Mouse (Mus musculus) MEL (cell line): ENCODE results near the gene Ldlrap1. TPM values are rescaled to one million over a fixed set of nuclear protein-coding genes. Genes with fewer than 3 reads are reported as not detected.

Experiments
- DNase-seq: peaks from one replicate; pipeline ENCODE4 v3.0.0; 2011; ENCODE audit warnings: low read depth, low spot score
- H3K27ac ChIP-seq: 2 replicates; pipeline ENCODE4 v1.5.1; 2012; ENCODE audit warnings: low read depth, mild to moderate bottlenecking, control low read depth, low read length, moderate library complexity; ENCODE audit not compliant: control insufficient read depth
- H3K27me3 ChIP-seq, 2 experiments: fragments of 150-350 bp in 1 of 2; sonication (generic) in 1 of 2; 2 replicates each; pipeline ENCODE4 v1.6.1; 2012; ENCODE audit warnings: low read length in 2 of 2, mild to moderate bottlenecking in 2 of 2, improper control_type of control experiment in 1 of 2, moderate library complexity in 1 of 2; ENCODE audit not compliant: insufficient read depth in 2 of 2, control insufficient read depth in 1 of 2
- H3K36me3 ChIP-seq, 2 experiments: 2 replicates each; pipeline ENCODE4 v1.6.1; 2012 to 2014; ENCODE audit warnings: low read length in 2 of 2, improper control_type of control experiment in 1 of 2, inconsistent platforms in 1 of 2, mild to moderate bottlenecking in 1 of 2; ENCODE audit not compliant: insufficient read depth in 2 of 2, control insufficient read depth in 1 of 2
- H3K4me1 ChIP-seq, 2 experiments: fragments of 150-350 bp in 1 of 2; sonication (generic) in 1 of 2; 2 replicates each; pipeline ENCODE4 v1.6.1; 2012; ENCODE audit warnings: low read length in 2 of 2, improper control_type of control experiment in 1 of 2, mild to moderate bottlenecking in 1 of 2; ENCODE audit not compliant: insufficient read depth in 2 of 2, control insufficient read depth in 1 of 2
- H3K4me3 ChIP-seq, 2 experiments: fragments of 150-350 bp in 1 of 2; sonication (generic) in 1 of 2; 2 replicates each; pipeline ENCODE4 v1.5.1; 2012; ENCODE audit warnings: low read depth in 2 of 2, low read length in 2 of 2, mild to moderate bottlenecking in 2 of 2, moderate library complexity in 2 of 2, control low read depth in 1 of 2, improper control_type of control experiment in 1 of 2; ENCODE audit not compliant: control insufficient read depth in 1 of 2, insufficient read depth in 1 of 2
- H3K79me2 ChIP-seq: 2 replicates; pipeline ENCODE4 v1.6.1; 2012; ENCODE audit warnings: mild to moderate bottlenecking, low read length, moderate library complexity; ENCODE audit not compliant: control insufficient read depth, poor library complexity, insufficient read depth
- H3K9ac ChIP-seq: 2 replicates; pipeline ENCODE4 v1.6.1; 2012; ENCODE audit warnings: low read depth, mild to moderate bottlenecking, control low read depth, low read length, moderate library complexity; ENCODE audit not compliant: control insufficient read depth, poor library complexity, severe bottlenecking
- H3K9me3 ChIP-seq: fragments of 150-350 bp; sonication (generic); replicated peaks from 2 replicates; pipeline ENCODE4 v1.6.1; 2012; ENCODE audit warnings: mild to moderate bottlenecking, low read length, improper control_type of control experiment, moderate library complexity; ENCODE audit not compliant: insufficient read depth
- CTCF ChIP-seq, 3 experiments: IDR thresholded peaks in 2 of 3; conservative IDR thresholded peaks in 1 of 3; 2 replicates each; pipeline ENCODE4 v1.5.1; 2011 to 2012; ENCODE audit warnings: low read length in 3 of 3, low read depth in 2 of 3, mild to moderate bottlenecking in 2 of 3, improper control_type of control experiment in 1 of 3, inconsistent platforms in 1 of 3, mixed read lengths in 1 of 3, moderate library complexity in 1 of 3; ENCODE audit not compliant: control insufficient read depth in 1 of 3, insufficient read depth in 1 of 3, poor library complexity in 1 of 3, severe bottlenecking in 1 of 3
- EP300 ChIP-seq, 2 experiments: IDR thresholded peaks; 2 replicates each; pipeline ENCODE4 v1.6.1; 2011; ENCODE audit warnings: improper control_type of control experiment in 2 of 2, low read length in 2 of 2, low read depth in 1 of 2, mild to moderate bottlenecking in 1 of 2
- GATA1 ChIP-seq: IDR thresholded peaks from 2 replicates; pipeline ENCODE4 v1.6.1; 2011; ENCODE audit warnings: low read depth, low read length, improper control_type of control experiment
- HCFC1 ChIP-seq: IDR thresholded peaks from 2 replicates; pipeline ENCODE4 v1.6.1; 2012; ENCODE audit warnings: low read depth, mild to moderate bottlenecking, inconsistent platforms, low read length, improper control_type of control experiment, moderate library complexity
- JUND ChIP-seq: IDR thresholded peaks from 2 replicates; pipeline ENCODE4 v1.6.1; 2011; ENCODE audit warnings: low read depth, mild to moderate bottlenecking, improper control_type of control experiment, low read length
- KAT2A ChIP-seq: conservative IDR thresholded peaks from 2 replicates; pipeline ENCODE4 v1.6.1; 2012; ENCODE audit warnings: low read depth, low read length, improper control_type of control experiment, inconsistent platforms
- MAZ ChIP-seq: IDR thresholded peaks from 2 replicates; pipeline ENCODE4 v1.6.1; 2012; ENCODE audit warnings: low read depth, mild to moderate bottlenecking, inconsistent platforms, low read length, improper control_type of control experiment
- MEF2A ChIP-seq: IDR thresholded peaks from 2 replicates; pipeline ENCODE4 v1.6.1; 2014; ENCODE audit warnings: low read depth, mild to moderate bottlenecking, inconsistent platforms, low read length, improper control_type of control experiment; ENCODE audit not compliant: poor library complexity, insufficient replicate concordance, severe bottlenecking; ENCODE audit errors: extremely low read depth
- NELFE ChIP-seq: IDR thresholded peaks from 2 replicates; pipeline ENCODE4 v1.6.1; 2011; ENCODE audit warnings: low read depth, low read length, improper control_type of control experiment
- NRF1 ChIP-seq: IDR thresholded peaks from 2 replicates; pipeline ENCODE4 v1.6.1; 2014; ENCODE audit warnings: low read depth, mild to moderate bottlenecking, inconsistent platforms, low read length, improper control_type of control experiment, moderate library complexity; ENCODE audit not compliant: poor library complexity, insufficient read depth, severe bottlenecking
- POLR2A ChIP-seq, 2 experiments: IDR thresholded peaks; 2 replicates each; pipeline ENCODE4 v1.6.1; 2011 to 2012; ENCODE audit warnings: low read length in 2 of 2, mild to moderate bottlenecking in 2 of 2, control low read depth in 1 of 2, improper control_type of control experiment in 1 of 2, low read depth in 1 of 2, moderate library complexity in 1 of 2; ENCODE audit not compliant: control insufficient read depth in 1 of 2, insufficient read depth in 1 of 2, poor library complexity in 1 of 2
- POLR2AphosphoS5 ChIP-seq: IDR thresholded peaks from 2 replicates; pipeline ENCODE4 v1.6.1; 2012; ENCODE audit warnings: low read depth, borderline replicate concordance, mild to moderate bottlenecking, inconsistent platforms, low read length, moderate library complexity, mixed read lengths
- RAD21 ChIP-seq: IDR thresholded peaks from 2 replicates; pipeline ENCODE4 v1.6.1; 2011; ENCODE audit warnings: mild to moderate bottlenecking, low read depth, low read length, improper control_type of control experiment
- RCOR1 ChIP-seq: IDR thresholded peaks from 2 replicates; pipeline ENCODE4 v1.6.1; 2012; ENCODE audit warnings: low read depth, mild to moderate bottlenecking, inconsistent platforms, low read length, improper control_type of control experiment
- SMC3 ChIP-seq: IDR thresholded peaks from 2 replicates; pipeline ENCODE4 v1.6.1; 2011; ENCODE audit warnings: low read depth, low read length, improper control_type of control experiment
- TBP ChIP-seq: IDR thresholded peaks from 2 replicates; pipeline ENCODE4 v1.8.0; 2011; ENCODE audit warnings: low read depth, low read length, improper control_type of control experiment
- USF2 ChIP-seq, 2 experiments: IDR thresholded peaks; 2 replicates each; pipeline ENCODE4 v1.6.1; 2011 to 2012; ENCODE audit warnings: improper control_type of control experiment in 2 of 2, low read length in 2 of 2, borderline replicate concordance in 1 of 2, inconsistent platforms in 1 of 2, low read depth in 1 of 2, mild to moderate bottlenecking in 1 of 2; ENCODE audit not compliant: insufficient read depth in 1 of 2
- polyA plus RNA-seq, 2 experiments: library from polyadenylated mRNA; stranded (reverse) in 1 of 2; unstranded in 1 of 2; fragments of >175 nt in 1 of 2; fragments of >200 nt in 1 of 2; gene quantifications; 2 replicates each; pipeline versions ENCODE4 v1.2.1 to v1.2.4; 2012; ENCODE audit warnings: low replicate concordance in 2 of 2, low read depth in 1 of 2; ENCODE audit not compliant: insufficient read length in 2 of 2, insufficient read depth in 1 of 2, missing spikeins in 1 of 2
- total RNA-seq: library from RNA; depleted of rRNA; stranded (reverse); fragments of 300-350 nt; gene quantifications from 2 replicates; pipeline ENCODE4 v1.2.3, GENCODE M21; 2012

The Ldlrap1 gene
- total and polyA plus RNA-seq, 3 experiments, result 23.7 to 24.8 TPM; not detected in 1

- Histone ChIP-seq H3K9ac (no peak overlapping the region), H3K36me3 (peaks cover 3 to 4% of the 10 kb centered on the region in 2 experiments; a peak in 3 of 4 replicates), H3K79me2 (no peaks in the 10 kb centered on the region), H3K4me3 (no peak overlapping the region), H3K27me3 (no peaks in the 10 kb centered on the region), H3K9me3 (no peaks in the 10 kb centered on the region), H3K27ac (no peak overlapping the region), H3K4me1 (peaks cover 2 to 9% of the 10 kb centered on the region in 2 experiments; a peak in 3 of 4 replicates)
- DNase-seq, result peak; percentile 28
- TF ChIP-seq MAZ (no peak), SMC3 (peak; percentile 28; the same call in 1 of the 2 replicates), RCOR1 (no peak), NRF1 (no peak), MEF2A (no peak), JUND (no peak), CTCF (IDR thresholded peaks at IDR 0.05 in 2 of 3, conservative IDR thresholded peaks at IDR 0.05 in 1 of 3; ENCODE audit: control insufficient read depth in 1 of 3, insufficient read depth in 1 of 3, low read depth in 2 of 3, low read length in 3 of 3, poor library complexity in 1 of 3, severe bottlenecking in 1 of 3) (peak; percentile 38 to 58 (median 50))
Measured at GRCm38 (mm10) chr4:134745900-134746661, 21.7 kb downstream of the Ldlrap1 start.

- peaks cover 0 to 3% of the 10 kb centered on the region in 2 experiments; a peak in 2 of 4 replicates for H3K36me3 ChIP-seq
Measured at GRCm38 (mm10) chr4:134743881-134744633, 23.8 kb downstream of the Ldlrap1 start.

GRCm38 (mm10) chr4:134741949-134742348, 25.9 kb downstream of the Ldlrap1 start:
- TF ChIP-seq POLR2AphosphoS5, result no peak
- TF ChIP-seq MEF2A, result no peak
- TF ChIP-seq EP300 (IDR thresholded peaks at IDR 0.05; ENCODE audit: low read depth in 1 of 2, low read length in 2 of 2), result no peak
- no peak for TF ChIP-seq GATA1
- TF ChIP-seq HCFC1, result no peak
- no peak for TF ChIP-seq KAT2A
- no peak for TF ChIP-seq TBP
- TF ChIP-seq USF2 (IDR thresholded peaks at IDR 0.05; ENCODE audit: borderline replicate concordance in 1 of 2, insufficient read depth in 1 of 2, low read depth in 1 of 2, low read length in 2 of 2), result no peak
- no peak for TF ChIP-seq RAD21
- TF ChIP-seq POLR2A (IDR thresholded peaks at IDR 0.05; ENCODE audit: control insufficient read depth in 1 of 2, insufficient read depth in 1 of 2, low read depth in 1 of 2, low read length in 2 of 2, poor library complexity in 1 of 2), result no peak
- Histone ChIP-seq H3K4me3 (no peak overlapping the region), H3K9ac (no peak overlapping the region), H3K4me1 (no peaks in the 10 kb centered on the region), H3K79me2 (no peaks in the 10 kb centered on the region), H3K27me3 (no peaks in the 10 kb centered on the region), H3K27ac (no peak overlapping the region), H3K9me3 (no peaks in the 10 kb centered on the region), H3K36me3 (no peaks in the 10 kb centered on the region; a peak in 1 of 4 replicates)
- DNase-seq, result no peak

More at GRCm38 (mm10) chr4:134743881-134744633, 23.8 kb downstream of the Ldlrap1 start:
- Histone ChIP-seq H3K27ac (no peak overlapping the region), H3K79me2 (no peaks in the 10 kb centered on the region), H3K4me1 (no peaks in the 10 kb centered on the region), H3K4me3 (no peak overlapping the region), H3K9me3 (no peaks in the 10 kb centered on the region), H3K27me3 (no peaks in the 10 kb centered on the region), H3K9ac (no peak overlapping the region)
- no peak for TF ChIP-seq NELFE
- DNase-seq, result no peak
